Mouse (Mus musculus) stomach, postnatal 0 days (tissue): Measurements from ENCODE around the gene Ptpn11. TPM values are rescaled to one million over a fixed set of nuclear protein-coding genes. Genes with fewer than 3 reads are reported as not detected.

Experiments
- ATAC-seq: fragments of 200-750 bp; cut with Nextera tagmentation; 2 replicates; pipeline ENCODE4 v1.8.0; 2017; ENCODE audit not compliant: low FRiP score, low TSS enrichment
- DNase-seq: peaks from one replicate; pipeline ENCODE4 v3.0.0-alpha.2; 2016; ENCODE audit warnings: low spot score
- H3K27ac ChIP-seq: fragments of 300-500 bp; sonication (generic); replicated peaks from 2 replicates; pipeline ENCODE4 v1.5.1; 2014; ENCODE audit warnings: mild to moderate bottlenecking, control low read depth
- H3K27me3 ChIP-seq: fragments of 300-500 bp; sonication (generic); 2 replicates; pipeline ENCODE4 v1.6.1; 2014; ENCODE audit warnings: low read length; ENCODE audit not compliant: control insufficient read depth, insufficient read depth
- H3K36me3 ChIP-seq: fragments of 300-500 bp; sonication (generic); 2 replicates; pipeline ENCODE4 v1.6.1; 2014; ENCODE audit warnings: low read length, mixed read lengths; ENCODE audit not compliant: control insufficient read depth, insufficient read depth
- H3K4me1 ChIP-seq: fragments of 300-500 bp; sonication (generic); replicated peaks from 2 replicates; pipeline ENCODE4 v1.6.1; 2014; ENCODE audit warnings: antibody characterized with exemption; ENCODE audit not compliant: control insufficient read depth, insufficient read depth
- H3K4me2 ChIP-seq: fragments of 300-500 bp; sonication (generic); replicated peaks from 2 replicates; pipeline ENCODE4 v1.6.1; 2014; ENCODE audit warnings: low read depth, mild to moderate bottlenecking, control low read depth, moderate library complexity
- H3K4me3 ChIP-seq: fragments of 300-500 bp; sonication (generic); 2 replicates; pipeline ENCODE4 v1.5.1; 2014; ENCODE audit warnings: low read depth, low read length, control low read depth
- H3K9ac ChIP-seq: fragments of 300-500 bp; sonication (generic); 2 replicates; pipeline ENCODE4 v1.6.1; 2014; ENCODE audit warnings: mild to moderate bottlenecking, low read length, control low read depth, mixed read lengths
- H3K9me3 ChIP-seq: fragments of 300-500 bp; sonication (generic); 2 replicates; pipeline ENCODE4 v1.6.1; 2016; ENCODE audit warnings: low read length; ENCODE audit not compliant: control insufficient read depth
- CTCF ChIP-seq: IDR thresholded peaks from 2 replicates; pipeline ENCODE4 v1.5.1; 2016; ENCODE audit warnings: antibody characterized with exemption, low read depth, mild to moderate bottlenecking, moderate library complexity
- EP300 ChIP-seq: optimal IDR thresholded peaks from 2 replicates; pipeline ENCODE3; 2016; ENCODE audit warnings: antibody characterized with exemption
- WGBS: fragments of 180-500 bp; shearing (Covaris S2); extraction: QIAGEN DNeasy Blood & Tissue Kit; methylation state at CpG from one replicate; pipeline ENCODE4 v1.1.7; 2014; 5-methylcytosine and 5-hydroxymethylcytosine counted together
- polyA plus RNA-seq: library from polyadenylated mRNA; unstranded; fragments of >200 nt; fragmentation: Nextera tagmentation; extraction: Ambion mirVana; gene quantifications from 2 replicates; pipeline ENCODE4 v1.2.1, GENCODE M21; 2015

The Ptpn11 gene
- polyA plus RNA-seq, 1 experiment from 2014 or later, result 15.0 TPM

DNA sequence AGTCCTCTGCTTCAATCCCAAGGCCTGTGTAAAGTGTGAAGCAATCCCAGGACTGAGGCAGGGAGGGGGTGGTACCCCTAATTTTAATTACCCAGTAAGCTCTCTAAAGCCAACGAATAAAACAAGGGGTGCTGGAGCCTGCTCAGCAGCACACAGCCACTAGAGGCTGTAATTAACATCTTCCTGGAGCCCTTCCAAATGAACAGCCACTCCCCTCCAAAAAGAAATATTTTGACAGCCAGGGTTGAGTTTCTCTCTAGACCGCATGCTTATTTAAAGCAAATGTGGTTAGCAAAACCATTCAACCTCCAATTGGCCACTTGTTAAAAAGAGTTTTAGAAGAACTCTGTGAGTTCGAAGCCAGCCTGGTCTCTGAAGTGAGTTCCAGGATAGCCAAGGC, 97.9 kb downstream of the Ptpn11 start:
- Histone ChIP-seq H3K4me3 (no peak overlapping the region), H3K9me3 (no peaks in the 10 kb centered on the region), H3K4me1 (no peaks in the 10 kb centered on the region), H3K9ac (no peak overlapping the region), H3K4me2 (no peak overlapping the region), H3K27me3 (no peaks in the 10 kb centered on the region), H3K36me3 (no peaks in the 10 kb centered on the region), H3K27ac (no peak overlapping the region)
- no peak for DNase-seq
- TF ChIP-seq EP300 (no peak), CTCF (no peak)
- ATAC-seq, result no peak
- 60% methylated on average over 3 of the region's 3 CpGs for WGBS

DNA sequence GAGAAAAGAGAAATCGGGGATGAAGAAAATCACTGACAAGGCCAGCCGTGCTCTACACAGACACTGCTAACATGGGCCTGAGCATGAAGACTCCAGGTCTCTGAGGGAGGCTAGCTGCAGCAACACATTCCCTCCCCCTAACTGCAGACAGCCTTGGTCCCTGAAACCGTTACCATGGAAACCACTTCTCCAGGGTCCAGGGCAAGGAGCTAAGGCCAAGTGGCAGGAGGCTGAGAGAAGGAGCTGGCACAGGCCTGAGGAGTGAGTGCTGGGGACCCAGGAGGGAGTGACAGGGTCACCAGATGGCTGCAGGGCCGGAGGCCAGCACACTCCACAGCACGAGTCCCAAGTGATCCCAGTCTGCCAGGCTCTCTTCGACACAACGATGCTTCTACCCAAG, 101.5 kb downstream of the Ptpn11 start:
- DNase-seq (no peak), ATAC-seq (no peak)
- H3K4me1 ChIP-seq, result no peaks in the 10 kb centered on the region
- no peaks in the 10 kb centered on the region for H3K36me3 ChIP-seq
- 73% methylated on average over 7 of the region's 7 CpGs for WGBS
- no peaks in the 10 kb centered on the region for H3K9me3 ChIP-seq
- TF ChIP-seq CTCF (no peak), EP300 (no peak)
- H3K4me2 ChIP-seq, result no peak overlapping the region
- no peak overlapping the region for H3K27ac ChIP-seq
- no peak overlapping the region for H3K4me3 ChIP-seq
- no peak overlapping the region for H3K9ac ChIP-seq
- no peaks in the 10 kb centered on the region for H3K27me3 ChIP-seq

DNA sequence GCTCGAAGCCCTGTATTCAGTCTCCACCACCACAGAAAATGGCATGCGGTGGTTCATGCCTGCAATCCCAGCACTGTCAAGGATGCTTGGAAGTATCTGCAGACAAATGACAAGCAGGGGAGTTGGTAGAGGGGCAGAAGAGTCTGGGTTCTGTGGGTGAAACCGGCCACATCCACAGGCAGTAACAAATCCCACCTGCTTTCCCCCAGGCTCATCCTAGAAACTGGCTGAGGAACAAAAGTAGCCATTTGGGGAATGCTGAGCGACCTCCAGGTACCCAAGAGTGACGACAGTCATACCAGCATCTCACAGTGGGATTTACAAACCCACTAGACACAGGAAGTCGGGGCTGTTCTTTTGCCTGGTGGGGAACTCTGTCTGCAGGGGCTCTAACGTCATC, 103.5 kb downstream of the Ptpn11 start:
- Histone ChIP-seq H3K27me3 (no peaks in the 10 kb centered on the region), H3K36me3 (no peaks in the 10 kb centered on the region), H3K9ac (no peak overlapping the region), H3K9me3 (no peaks in the 10 kb centered on the region), H3K4me1 (no peaks in the 10 kb centered on the region), H3K4me3 (no peak overlapping the region), H3K4me2 (no peak overlapping the region), H3K27ac (no peak overlapping the region)
- no peak for DNase-seq
- 56% methylated on average over 7 of the region's 7 CpGs for WGBS
- no peak for ATAC-seq
- TF ChIP-seq EP300 (no peak), CTCF (no peak)

DNA sequence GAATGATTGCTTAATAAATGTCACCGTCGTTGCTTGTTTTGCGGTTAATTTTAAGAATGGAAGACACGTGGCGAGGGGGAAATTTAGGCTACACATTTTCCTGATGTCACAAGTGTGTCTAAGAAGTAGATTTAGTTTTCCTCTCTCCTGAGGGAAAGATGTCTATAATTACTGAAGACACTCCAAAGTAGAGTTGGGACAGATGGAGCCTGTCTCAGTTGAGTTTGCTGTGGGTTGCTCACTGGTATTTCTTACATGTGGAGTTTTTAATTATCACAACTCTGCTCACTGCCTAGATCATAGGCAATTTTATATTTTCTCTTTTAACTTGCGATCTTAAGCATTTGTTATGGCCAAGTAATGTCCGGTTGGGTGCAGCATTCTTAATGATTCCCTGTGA, 108.6 kb downstream of the Ptpn11 start:
- no peak for TF ChIP-seq EP300
- no peak for TF ChIP-seq CTCF
- Histone ChIP-seq H3K27me3 (no peaks in the 10 kb centered on the region), H3K4me1 (no peaks in the 10 kb centered on the region), H3K36me3 (no peaks in the 10 kb centered on the region), H3K4me3 (no peak overlapping the region), H3K27ac (no peak overlapping the region), H3K4me2 (no peak overlapping the region), H3K9me3 (no peaks in the 10 kb centered on the region), H3K9ac (no peak overlapping the region)
- ATAC-seq, result no peak
- no peak for DNase-seq
- WGBS, result 93% methylated on average over 7 of the region's 7 CpGs

DNA sequence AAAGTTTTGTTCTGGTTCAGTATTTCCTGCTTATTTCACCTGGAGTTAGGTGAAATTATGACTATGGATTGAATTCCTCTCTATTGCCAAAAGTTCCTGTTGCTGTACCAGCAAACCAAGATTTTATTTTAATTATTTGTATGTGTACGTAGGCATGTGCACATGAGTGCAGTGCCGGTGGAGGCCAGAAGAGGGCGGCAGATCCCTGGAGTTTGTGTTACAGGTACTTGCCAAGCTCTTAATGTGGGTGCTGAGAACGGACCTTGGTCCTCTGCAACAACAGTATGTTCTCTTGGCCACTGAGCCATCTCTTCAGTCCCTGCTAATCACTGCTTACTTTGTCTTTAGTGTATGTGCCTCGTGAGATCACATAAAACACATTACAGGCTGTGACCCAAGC, 109.4 kb downstream of the Ptpn11 start:
- no peaks in the 10 kb centered on the region for H3K36me3 ChIP-seq
- TF ChIP-seq CTCF, result no peak
- TF ChIP-seq EP300, result no peak
- H3K27ac ChIP-seq, result no peak overlapping the region
- H3K4me2 ChIP-seq, result no peak overlapping the region
- H3K9me3 ChIP-seq, result no peaks in the 10 kb centered on the region
- DNase-seq (no peak), ATAC-seq (no peak)
- 80% methylated on average over 5 of the region's 5 CpGs for WGBS
- H3K27me3 ChIP-seq, result no peaks in the 10 kb centered on the region
- H3K4me1 ChIP-seq, result no peaks in the 10 kb centered on the region
- no peak overlapping the region for H3K4me3 ChIP-seq
- H3K9ac ChIP-seq, result no peak overlapping the region

Other genes starting within 250 kb of the Ptpn11 start
- 0.04 and 0.06 TPM in 2 replicates for gene Rph3a, start 181.3 kb downstream of the Ptpn11 start, polyA plus RNA-seq
- gene Rpl6, start 13.1 kb upstream of the Ptpn11 start, polyA plus RNA-seq, result 453 and 464 TPM in 2 replicates
- 1.7 TPM in 2 replicates for gene Hectd4, start 28.8 kb upstream of the Ptpn11 start, polyA plus RNA-seq
- gene Trafd1, start 194.2 kb upstream of the Ptpn11 start, polyA plus RNA-seq, result 57.2 and 61.2 TPM in 2 replicates
- gene Naa25, start 206.5 kb upstream of the Ptpn11 start, polyA plus RNA-seq, result 21.6 and 22.0 TPM in 2 replicates